Mouse (Mus musculus): ENCODE results near the gene Rapgef1.

Rapgef1 gene

DNA sequence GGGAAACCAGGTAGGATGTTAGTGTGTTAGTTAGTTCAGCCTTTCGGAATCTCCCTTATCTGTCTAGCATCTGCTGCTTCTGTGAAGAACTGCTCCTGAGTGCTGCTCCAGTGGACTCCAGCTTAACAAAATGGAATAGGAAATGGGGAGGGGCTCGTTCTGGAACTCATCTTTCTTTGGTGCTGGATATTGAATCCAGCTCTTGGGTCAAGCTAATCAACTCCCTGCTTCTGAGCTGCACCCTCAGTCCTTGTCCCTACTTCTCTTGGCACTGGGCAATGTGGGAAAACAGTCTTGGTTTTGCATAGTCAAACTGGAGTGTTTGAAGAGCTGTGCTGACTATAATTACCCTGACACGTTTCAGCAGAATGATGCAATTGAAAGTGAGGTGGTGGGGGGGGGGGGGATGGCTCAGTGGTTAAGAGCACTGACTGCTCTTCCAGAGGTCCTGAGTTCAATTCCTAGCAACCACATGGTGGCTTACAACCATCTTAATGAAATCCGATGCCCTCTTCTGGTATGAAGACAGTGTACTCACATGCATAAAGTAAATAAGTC is 25.6 kb downstream of the Rapgef1 start:
- no peak for DNase-seq (ENCODE audit: low spot score in 2 of 2)

DNA sequence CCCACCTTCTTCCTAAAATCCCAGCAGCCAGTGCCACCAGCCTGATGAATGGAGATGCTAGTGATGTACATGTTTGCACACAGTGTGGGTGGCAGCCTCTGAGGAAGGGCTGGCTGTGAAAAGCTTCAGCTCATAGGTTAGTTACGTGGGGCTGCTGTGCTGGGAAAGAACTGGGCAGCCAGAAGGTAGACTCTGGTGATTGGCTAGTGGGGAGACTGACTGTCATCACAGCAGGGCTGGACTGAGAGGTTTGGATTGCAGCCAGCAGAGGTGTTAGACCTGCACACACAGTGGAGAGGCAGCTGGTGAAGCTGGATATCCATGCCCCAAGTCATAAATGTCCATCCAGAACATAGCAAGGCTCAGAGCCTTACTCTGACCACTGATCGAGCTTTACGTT is 27.1 kb downstream of the Rapgef1 start:
- DNase-seq (ENCODE audit: low spot score in 2 of 2): no peak

DNA sequence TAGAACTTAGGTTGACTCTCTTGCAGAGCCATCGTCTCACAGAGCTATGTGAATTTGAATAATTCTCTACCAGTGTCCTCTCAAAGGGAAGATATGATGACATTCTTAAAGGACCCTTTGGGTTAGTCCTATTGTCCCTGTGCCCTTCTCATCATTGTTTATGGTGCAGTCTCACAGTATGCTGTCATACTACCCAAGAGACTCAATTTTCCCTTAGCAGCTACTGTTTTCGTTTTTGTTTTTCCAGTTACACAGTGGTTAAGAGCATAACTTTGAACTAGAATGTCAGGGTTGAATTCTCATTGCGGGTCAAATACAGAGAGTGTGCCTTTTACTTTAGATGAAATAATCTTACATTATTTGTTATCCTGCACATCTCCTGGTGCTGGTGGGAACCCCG is 27.6 kb downstream of the Rapgef1 start:
- DNase-seq (ENCODE audit: low spot score in 2 of 2): no peak

DNA sequence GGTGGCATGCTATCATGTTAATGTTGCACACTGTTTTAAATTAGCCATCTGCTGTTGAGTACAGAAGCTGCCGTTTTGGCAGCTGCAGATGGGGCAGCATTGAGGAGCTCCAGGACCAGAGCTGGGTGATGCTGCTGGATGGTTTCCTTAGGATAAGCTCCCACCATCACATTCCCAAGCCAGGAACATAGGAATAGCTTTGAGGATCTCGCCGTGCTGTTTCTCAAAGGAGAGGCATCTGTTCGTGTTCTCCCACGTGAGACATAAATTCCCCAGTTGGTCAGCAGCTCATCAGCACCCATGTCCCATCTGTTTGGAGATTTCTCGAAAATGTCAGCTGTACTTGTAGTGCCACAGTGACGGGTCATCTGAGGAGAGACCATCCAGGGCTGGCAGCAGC is 28.3 kb downstream of the Rapgef1 start:
- DNase-seq (ENCODE audit: low spot score in 2 of 2): no peak

DNA sequence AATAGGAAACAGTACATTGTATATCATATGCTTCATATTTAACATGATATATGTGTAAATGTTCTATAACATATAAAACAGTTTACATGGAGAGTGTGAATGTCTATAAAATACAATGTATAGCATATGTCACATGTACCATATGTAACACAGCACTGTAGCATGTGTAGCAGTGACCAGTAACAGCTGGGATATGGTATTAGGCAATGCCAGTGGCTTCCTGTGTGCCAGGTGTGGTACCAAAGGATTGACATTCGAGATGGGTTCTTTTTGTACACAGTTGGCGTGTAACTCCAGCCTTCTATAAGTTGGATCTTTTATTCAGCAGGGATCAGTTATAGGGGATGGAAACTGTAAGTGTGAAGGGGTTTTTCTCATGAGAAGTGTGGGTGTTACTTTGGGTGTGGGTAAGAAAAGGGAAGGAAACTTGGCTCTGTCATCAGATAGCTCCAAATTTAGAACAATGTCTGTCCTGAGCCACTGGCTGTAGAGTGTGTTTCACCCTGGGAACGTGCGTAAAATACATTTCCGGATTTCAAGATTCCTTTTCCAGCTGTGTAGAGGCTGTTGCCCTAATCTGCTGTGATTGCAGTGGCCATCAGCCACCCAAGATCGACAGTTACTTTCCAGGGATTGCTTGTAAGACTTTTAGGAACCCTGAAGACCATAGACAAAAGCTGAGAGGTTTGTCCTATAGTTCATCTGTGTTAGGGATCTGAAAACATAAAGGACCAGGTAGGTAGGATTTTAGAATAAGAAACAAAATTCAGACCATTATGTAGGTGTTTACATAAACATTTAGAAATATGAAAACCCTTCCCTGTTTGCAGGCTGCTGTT is 29.7 kb downstream of the Rapgef1 start:
- DNase-seq (ENCODE audit: low spot score in 2 of 2): no peak

DNA sequence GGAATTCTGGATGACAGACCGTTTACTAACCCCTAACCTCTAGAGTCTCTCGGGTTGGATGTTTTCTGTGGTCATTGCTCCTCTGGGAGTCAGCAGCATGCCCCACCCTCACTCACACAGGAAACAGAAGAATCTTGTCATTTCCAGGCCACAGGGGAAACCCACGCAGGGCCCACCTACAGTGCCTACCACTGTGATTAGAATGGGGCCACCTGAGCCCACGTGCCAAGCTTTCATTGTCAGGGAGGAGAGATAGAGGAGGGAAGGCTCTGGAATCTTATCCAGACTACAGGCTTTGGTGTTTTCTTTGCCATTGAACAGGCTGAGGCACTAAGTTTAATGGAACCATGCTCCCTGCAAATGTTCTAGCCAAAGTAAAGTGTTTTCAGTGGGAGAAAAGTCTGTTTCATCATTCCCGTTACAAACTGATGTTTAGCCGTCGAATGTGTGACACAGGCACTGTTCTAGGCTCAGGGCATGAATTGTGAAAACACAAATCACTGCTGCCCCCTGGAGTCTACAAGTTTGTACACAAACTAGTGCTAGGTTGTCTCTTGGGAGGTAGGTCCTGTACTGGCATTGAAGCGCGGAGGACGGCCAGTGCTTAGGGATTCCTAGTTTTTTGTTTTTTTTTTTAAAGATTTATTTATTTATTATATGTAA is 30.4 kb downstream of the Rapgef1 start:
- peak; percentile 34 to 63 for DNase-seq (ENCODE audit: low spot score in 2 of 2)

DNA sequence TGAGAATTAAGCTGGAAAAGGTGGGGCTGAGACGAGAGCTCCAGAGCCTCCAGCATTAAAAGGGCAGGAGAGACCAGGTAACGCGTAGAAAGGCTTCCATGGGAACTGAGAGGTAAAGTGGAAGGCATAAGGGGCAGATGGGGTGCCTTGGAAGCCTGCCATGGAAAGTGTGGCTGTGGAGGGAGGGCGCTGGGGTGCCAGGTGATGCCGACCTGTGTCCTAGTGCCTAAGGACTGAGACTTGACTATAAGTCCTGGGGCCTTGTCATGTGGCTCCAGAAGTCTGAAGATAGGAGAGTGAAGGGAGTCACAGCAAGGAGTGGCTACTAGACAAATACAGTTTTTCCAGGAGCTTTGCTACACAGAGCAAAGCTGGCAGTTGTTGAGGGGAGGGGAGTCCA is 32.4 kb downstream of the Rapgef1 start:
- DNase-seq (ENCODE audit: low spot score in 2 of 2): no peak

DNA sequence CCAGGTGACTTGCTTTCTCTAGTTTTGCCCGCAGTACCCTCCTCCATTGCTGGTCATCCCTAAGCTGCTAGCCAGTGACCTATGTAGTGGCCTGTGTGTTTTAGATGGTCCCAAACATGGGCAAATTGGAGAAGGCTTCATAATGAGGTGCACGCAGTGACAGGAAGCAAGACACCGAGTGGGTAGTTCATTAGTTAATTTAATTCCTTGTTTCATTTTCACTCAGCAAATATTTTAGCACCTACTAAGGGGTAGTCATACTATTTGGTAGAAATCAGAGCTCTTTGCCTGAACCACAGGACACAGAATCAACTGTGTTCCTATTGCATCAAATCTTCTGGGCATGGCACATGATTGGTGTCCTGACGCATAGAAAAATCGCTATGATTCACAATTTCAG is 35.9 kb downstream of the Rapgef1 start:
- DNase-seq (ENCODE audit: low spot score in 2 of 2): no peak

DNA sequence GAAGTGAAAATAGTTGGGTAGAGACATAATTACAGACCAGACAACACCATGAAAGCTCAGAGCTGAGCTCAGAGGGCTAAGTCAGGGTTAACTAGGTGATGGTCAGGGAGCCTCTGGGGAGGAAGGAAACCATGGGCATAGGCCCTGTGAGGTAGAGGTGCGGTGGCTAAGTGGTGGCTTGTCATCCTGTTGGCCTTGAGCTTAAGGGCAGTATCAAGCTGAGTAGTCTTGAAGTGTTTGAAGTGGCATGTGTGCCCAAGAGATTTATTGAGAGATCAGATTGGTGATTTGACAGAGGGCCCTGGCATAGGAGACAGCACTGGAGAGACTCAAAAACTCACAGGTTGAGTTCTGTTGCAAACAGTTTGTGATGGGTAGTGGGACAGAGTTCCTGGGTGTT is 36.6 kb downstream of the Rapgef1 start:
- no peak for DNase-seq (ENCODE audit: low spot score in 2 of 2)

DNA sequence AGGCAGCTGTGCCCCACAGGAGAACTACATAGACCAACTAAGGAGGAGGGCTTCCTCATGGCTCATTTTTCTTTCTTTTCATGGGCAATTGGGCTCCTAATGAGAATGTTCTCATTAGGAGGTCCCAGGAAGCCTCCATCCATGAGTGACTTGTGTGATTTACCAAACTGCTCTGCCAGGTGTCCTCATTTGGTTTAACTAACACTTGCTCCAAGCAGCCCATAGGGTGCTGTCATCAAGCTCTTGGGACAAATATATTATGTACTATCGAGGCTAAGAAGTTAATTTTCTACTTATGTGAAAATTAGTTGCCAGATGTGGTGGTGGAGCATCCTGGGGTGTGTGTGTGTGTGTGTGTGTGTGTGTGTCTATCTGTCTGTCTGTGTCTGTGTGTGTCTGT is 37.6 kb downstream of the Rapgef1 start:
- no peak for DNase-seq (ENCODE audit: low spot score in 2 of 2)

DNA sequence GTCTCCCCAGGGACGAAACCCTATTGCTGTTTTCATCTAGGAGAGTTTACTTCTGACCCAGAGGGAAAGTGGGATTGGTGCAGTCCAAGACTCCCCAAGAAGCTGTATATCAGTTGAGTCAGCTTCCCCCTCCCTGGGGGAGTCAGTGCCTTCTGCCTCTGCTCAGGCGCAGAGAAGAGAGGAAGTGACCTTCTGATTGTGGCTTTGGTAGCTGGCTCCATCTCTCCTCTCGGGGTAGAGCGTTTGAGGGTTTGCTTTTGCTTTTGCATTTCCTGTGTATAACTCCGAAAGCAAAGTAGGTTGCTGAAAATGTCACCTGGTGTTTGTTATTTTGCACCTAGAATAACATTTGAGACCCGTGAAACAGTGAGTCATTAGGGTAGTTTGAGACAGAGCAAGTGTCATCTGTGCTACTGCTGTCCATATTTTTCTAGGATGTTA is 42.3 kb downstream of the Rapgef1 start:
- peak; percentile 71 to 78 for DNase-seq (ENCODE audit: low spot score in 2 of 2)

DNA sequence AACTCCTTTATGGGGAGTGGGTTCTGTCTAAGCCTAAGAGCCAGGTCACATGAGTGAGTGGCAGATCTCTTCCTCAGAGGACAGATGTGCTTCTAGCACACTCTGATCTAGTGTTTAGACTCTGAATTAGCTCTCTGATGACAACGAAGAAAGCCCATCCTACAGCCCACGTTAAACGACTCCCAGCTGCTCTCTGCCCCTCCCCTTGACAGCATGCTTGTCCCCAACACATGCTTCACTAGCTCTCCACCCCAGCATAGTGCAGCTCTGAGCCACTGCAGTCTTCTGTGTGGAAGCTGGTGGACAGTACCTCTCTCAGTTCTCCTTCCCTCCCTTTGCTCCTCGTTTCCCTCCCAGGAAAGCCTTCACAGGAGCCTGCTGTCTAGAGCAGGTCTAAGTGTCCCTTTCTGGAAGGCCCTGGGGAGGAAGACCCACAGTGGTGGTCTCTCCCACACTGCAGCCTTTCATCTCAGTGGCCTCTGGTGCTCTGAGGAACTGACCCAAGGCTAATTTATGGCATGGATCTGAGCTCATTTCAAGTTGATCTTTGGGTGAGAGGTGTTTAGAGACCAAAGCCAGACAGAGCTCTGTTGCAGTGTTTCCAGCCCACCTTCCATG is 43.8 kb downstream of the Rapgef1 start:
- peak; percentile 32 to 37 for DNase-seq (ENCODE audit: low spot score in 2 of 2)

DNA sequence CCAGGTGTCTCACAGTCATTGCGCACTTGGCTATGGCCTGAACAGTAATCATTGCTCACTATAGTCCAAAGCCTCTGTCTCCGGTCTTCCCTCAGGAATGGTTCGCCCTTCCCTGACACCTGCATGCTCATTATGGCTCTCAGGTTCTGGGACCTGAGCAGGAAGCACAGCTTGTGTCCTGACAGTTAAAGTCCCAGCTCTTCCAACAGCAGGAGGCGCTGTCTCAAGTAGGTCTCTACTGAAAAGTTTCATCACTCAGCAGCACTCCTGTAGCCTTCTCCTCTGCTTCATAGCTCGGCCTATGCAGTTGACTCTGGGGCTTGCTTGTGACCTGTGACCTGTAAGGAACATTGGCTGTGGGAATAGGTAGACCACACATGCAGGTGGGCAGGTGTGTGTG is 45.9 kb downstream of the Rapgef1 start:
- DNase-seq (ENCODE audit: low spot score in 2 of 2): peak; percentile 42 to 73

DNA sequence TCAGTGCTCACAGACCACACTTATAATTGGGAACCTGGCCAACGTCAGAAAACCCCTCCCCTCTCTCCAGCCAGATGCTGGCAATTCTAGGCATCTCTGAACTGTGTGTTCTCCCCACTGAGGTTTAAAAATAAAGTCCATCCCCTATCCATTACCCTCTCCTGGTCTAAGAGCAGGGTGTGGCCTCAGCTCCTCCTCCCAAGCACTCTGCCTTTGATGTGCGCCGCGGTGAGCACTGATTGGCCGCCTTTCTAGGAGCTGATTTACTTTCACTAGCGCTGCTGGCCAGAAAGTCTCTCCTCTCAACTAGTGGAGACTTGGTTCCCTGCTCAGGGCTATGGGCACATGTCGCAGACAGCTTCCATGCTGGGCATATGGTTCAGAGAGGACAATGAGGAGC is 47.1 kb downstream of the Rapgef1 start:
- DNase-seq (ENCODE audit: low spot score in 2 of 2): no peak

DNA sequence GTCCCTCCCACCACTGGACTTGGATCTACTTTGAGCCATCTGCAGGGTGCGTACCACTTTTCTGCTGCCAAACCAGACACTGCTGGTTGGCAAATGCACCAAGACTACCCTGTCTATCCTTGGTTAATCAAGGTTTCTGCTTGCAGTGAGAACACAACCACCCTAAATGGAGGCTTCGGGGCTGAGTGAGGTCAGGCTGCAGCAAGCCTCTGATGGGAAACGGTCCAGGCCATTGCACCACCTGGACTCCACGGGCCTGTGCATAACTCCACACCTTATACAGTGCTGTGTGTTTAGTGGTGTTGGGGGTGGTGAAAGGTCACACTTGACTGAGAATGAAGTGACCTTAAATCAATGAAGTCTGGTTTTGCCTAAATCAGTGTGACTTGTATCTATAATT is 47.6 kb downstream of the Rapgef1 start:
- DNase-seq (ENCODE audit: low spot score in 2 of 2): no peak

DNA sequence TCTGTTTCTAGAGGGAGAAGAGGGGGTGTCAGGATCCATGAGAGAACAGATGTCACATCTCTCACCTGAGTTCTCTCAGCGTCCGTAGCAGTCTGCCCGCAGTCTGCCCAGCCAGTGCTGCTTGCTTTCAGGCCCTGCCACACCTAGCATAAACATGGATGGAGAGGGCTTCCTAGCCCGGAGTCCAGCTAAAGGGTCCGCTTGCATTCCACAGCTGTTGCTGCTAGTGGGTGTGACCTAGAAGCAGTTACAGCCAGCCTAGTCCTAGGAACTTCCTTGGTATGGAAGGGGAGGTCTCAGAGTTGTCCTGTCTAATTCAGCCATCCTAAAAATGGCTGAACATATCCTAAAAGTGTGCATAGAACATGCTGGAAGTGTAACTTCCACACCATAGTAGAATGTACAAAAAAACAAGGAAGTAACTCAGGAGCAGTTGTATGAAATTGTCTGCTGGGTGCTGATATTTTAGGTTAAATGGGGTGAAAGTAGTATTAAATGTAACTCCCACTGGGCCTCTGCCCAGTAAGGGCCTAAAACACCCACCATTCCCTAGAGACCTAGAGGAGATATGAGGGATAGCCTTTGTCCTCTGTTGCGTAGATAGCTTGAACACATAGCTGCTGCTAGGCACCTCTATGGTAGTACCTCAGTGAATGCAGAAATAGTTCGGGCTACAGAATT is 48.6 kb downstream of the Rapgef1 start:
- DNase-seq (ENCODE audit: low spot score in 2 of 2): no peak

DNA sequence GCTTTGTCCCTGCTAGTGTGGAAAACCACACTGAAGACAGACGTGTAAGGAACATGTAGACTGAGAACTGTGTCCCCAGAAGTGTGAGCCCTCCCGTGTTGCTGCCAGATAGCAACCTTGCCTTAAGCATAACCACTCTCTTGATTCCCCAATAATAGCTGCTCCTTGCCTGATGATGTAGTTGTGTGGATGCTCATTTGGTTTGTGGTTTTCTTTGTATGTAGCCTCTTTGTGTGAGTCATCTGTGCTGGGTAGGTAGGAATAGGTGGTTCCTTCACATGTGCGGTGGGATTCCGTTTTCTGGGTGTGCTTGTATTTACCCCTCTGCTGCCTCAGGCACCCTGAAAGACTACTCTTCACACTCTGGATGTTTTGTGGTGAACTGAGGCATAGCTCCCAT is 49.4 kb downstream of the Rapgef1 start:
- no peak for DNase-seq (ENCODE audit: low spot score in 2 of 2)

DNA sequence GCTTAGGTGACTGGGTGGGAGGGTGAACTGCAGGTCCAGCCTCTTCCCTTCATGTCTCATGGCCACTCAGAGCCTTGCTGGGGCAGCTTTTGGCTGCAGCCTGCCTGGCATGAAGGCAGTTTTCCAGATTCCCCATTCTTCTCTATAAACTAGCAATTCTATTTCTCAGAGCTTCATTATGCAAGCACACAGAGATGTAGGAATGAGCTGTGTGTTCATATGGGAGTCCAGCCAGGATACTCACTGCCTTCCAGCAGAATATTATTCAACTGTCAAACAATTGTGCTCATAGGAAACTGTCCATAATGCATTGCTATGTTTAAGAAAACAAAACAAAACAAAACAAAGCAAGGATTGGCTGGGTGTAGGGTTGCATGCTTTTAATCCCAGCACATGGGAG is 50.2 kb downstream of the Rapgef1 start:
- no peak for DNase-seq (ENCODE audit: low spot score in 2 of 2)

DNA sequence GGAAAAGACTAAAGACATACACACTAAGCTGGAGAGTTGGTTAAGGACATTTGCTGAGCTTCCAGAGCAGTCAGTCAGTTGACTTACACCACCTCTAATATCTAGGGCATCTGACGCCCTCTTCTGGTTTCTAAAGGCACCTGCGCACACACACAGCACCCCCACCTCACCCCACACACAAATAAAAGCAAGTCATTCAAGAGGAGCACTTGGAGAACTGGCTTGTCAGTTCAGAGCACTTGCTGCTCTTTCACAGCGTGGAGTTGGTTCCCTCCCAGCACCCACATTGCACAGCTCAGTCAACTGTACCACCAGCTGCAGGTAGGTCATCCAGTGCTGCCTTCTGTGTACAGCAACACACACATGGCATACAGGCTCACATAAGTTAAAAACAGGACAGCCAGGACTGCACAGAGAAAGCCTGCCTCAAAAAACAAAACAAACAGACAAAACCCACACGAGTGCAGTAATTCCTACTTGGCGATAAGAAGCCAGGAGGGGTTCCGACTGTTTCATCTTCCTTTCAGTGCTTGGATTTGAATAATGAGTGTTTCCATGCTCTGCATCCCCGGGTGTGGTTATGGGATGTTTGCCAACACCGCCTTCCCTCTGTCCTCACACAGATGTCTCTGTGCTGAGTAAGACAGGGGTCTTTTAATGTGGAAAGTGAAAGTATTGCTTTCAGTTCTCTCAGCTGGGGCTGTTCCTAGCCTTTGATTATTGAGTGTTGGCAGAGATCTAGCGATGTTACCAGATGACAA is 50.9 kb downstream of the Rapgef1 start:
- peak; percentile 69 to 76 for DNase-seq (ENCODE audit: low spot score in 2 of 2)

DNA sequence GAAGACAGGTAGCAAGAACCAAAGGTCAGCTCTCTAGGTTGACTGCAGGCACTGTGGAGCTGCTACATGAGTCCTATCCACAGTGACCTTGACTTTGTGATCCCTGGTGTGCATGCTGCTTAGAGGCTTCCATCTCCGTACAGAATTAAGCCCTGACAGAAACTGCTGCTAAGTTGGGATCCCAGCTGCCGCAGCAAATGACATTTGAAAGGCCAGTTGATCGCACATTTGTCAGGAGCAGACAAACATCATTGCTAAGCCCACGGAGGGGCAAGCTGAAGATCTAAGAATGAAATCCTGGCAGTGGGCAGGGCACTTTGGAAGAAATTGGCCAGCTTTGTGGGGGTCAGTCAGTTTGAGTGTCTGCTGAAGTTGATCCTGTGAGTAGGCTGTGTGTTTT is 51.9 kb downstream of the Rapgef1 start:
- no peak for DNase-seq (ENCODE audit: low spot score in 2 of 2)

DNA sequence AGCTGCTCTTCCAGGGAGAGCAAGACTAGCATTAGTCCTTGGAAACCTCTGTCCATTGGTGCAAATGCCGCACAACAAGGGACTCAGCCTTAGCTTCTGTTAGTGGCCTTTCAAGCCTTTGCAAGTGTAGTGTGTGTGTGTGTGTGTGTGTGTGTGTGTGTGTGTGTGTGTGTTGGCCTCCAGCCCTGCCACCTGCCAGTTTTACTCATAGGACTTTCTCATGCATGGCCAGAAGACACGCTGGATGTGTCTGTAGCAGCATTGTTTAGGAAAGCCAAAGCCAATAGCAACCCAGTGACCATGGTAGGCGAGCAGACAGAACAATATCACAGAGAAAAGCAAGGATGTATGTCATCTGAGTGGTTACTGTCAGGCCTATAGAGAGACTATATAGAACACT is 52.3 kb downstream of the Rapgef1 start:
- DNase-seq (ENCODE audit: low spot score in 2 of 2): no peak

Data from thymus, postnatal 10 days (tissue).